Mouse (Mus musculus): ENCODE measurements at regions not wholly inside any gene's neighbourhood (a gene's known extent, or its start where the extent isn't known, plus 50 kb on each side); places are given as distances from the start of the nearest gene placed in this dataset.
"Not testable (repeated sequence)": the region's sequence is repeated elsewhere in the genome, so short reads cannot be mapped to it uniquely, and the experiment has no call there.

DNA sequence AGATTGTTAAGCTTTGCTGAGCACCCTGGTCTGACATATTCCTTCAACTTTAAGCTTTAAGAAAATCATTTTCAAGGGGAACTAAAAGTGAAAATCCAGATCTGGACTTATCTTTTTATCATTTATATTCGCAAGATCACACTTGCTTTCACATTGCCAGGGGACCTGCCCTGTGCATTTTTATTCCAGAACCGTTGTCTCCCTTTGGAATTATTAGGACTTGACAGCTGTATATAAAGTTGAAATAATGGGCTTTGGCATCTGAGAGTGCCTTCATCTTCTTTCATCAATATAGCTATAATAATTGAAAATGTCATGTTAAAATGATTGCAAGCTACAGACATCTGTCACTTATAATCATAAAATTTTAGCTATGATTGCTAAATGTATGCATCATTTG is 276.8 kb upstream of the Olfm3 start:
- DNase-seq (ENCODE audit: low read depth, low spot score) (no peak), ATAC-seq (no peak)
- CTCF ChIA-PET, result no interaction called here
- TF ChIP-seq CTCF (IDR thresholded peaks at IDR 0.05), result no peak
- in situ Hi-C loops (cut with MboI; ENCODE audit: low pct_unique_long_range_greater_than_20kb), result no loop called here
- no peaks in the 10 kb centered on the region for H3K27me3 ChIP-seq
- POLR2A ChIA-PET, result no interaction called here

DNA sequence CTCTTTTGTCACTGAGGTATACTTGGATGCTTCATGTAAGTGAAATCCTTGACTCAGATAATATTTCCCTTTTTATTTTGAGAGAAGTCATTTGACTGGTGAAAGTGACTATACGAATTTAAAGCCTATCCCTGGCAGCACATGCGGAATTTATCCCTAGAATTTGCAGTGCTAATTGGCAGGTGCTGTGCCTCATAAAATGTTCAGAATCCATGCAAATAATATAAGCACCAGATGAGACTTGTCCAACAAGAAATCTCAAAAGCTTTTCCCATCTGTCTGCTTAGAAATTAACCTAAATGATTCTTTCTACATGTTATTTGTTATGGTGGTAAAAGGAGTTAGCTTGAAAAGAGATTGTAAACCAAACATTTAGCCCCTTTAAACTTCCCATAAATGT is 268.5 kb upstream of the Olfm3 start:
- CTCF ChIA-PET, result no interaction called here
- DNase-seq (ENCODE audit: low read depth, low spot score) (no peak), ATAC-seq (no peak)
- in situ Hi-C loops (cut with MboI; ENCODE audit: low pct_unique_long_range_greater_than_20kb), result no loop called here
- POLR2A ChIA-PET, result no interaction called here
- no peaks in the 10 kb centered on the region for H3K27me3 ChIP-seq
- no peak for TF ChIP-seq CTCF (IDR thresholded peaks at IDR 0.05)

DNA sequence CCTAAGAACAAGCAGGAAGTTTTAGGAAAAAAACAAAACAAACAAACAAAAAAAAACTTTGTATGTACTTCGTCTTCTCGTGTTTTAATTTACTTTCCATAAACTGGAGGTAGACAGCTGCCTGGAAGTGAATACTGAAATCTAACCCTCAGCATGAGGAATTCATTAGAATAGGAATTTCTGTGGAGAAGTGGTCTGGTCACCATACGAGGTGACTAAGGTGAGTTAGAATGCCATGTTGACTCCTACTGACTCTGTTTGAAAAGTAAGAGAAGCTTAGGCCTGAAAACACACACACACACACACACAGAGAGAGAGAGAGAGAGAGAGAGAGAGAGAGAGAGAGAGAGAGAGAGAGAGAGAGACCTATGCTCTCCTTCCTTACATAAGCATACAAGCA is 255.9 kb upstream of the Olfm3 start:
- no peaks in the 10 kb centered on the region for H3K27me3 ChIP-seq
- TF ChIP-seq CTCF (IDR thresholded peaks at IDR 0.05), result no peak
- ATAC-seq (no peak), DNase-seq (ENCODE audit: low read depth, low spot score) (no peak)
- ChIA-PET CTCF (no interaction called here), POLR2A (no interaction called here)
- in situ Hi-C loops (cut with MboI; ENCODE audit: low pct_unique_long_range_greater_than_20kb), result no loop called here

DNA sequence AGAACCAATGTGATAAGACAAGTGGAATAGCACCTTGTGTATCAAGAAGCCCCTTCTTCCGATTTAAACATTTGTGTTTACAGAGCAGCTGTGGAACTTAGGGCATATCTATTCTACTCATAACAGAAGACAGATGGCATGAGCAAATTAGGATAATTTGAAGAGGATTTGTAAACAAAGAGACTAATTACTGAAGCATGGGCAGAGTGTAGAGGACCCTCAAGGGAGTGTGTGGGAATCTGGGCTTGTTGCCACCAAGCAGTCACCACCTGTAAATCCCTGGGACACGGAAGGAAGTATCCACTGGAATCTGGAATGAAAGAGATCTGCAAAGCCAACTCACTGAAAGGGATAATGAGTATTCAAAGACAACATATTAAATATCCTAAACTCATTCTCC is 205.9 kb upstream of the Olfm3 start:
- ATAC-seq (no peak), DNase-seq (ENCODE audit: low read depth, low spot score) (no peak)
- ChIA-PET POLR2A (no interaction called here), CTCF (no interaction called here)
- no peaks in the 10 kb centered on the region for H3K27me3 ChIP-seq
- in situ Hi-C loops (cut with MboI; ENCODE audit: low pct_unique_long_range_greater_than_20kb), result no loop called here
- TF ChIP-seq CTCF (IDR thresholded peaks at IDR 0.05), result no peak

DNA sequence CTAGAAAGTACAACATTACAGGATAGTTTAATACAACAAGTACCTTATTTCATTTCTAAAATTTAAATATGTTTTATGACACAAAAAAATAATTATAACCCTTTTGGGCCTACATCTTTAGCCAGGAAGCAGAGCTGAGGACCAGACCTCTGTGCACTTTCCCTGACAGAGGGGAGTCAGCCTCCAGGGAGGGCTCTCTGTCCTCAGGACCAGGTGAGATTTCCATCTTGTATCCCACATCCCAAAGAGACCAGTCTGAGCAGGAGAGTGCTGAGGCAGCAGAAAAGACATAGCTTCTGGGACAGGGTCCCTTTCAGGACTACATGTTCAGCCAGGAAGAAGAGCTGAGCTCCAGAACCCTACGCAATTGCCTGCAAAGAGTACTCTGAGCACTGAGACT is 178.7 kb upstream of the Olfm3 start:
- DNase-seq (ENCODE audit: low read depth, low spot score), result no peak
- no peaks in the 10 kb centered on the region for H3K27me3 ChIP-seq
- no peak for ATAC-seq
- ChIA-PET CTCF (interaction anchor here (1.3 kb wide), 1 partner anchor 12 kb away, joined by 5 read pairs; no protein-coding TSS in a partner anchor), POLR2A (no interaction called here)
- in situ Hi-C loops (cut with MboI; ENCODE audit: low pct_unique_long_range_greater_than_20kb), result no loop called here
- no peak for TF ChIP-seq CTCF (IDR thresholded peaks at IDR 0.05)

DNA sequence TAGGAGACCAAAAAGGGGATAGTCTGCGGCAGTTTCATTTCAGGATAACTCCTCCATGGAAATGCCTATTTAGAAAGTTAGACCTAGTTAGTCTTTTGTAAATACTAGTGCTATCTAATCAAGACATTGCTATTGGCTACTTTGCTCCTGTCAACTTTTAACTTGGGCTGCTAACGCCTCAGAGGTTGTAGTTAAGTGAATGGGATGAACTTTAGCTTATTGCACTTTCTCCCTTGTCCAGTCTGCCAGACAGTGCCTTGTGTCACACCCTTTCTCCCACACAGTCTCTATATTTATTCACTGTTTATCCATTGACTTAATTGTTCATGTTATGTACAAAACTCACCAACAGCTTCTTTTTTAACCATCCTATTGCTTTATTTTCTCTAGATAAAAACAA is 167.5 kb upstream of the Olfm3 start:
- no peak for DNase-seq (ENCODE audit: low read depth, low spot score)
- no peak for TF ChIP-seq CTCF (IDR thresholded peaks at IDR 0.05)
- ChIA-PET CTCF (no interaction called here), POLR2A (no interaction called here)
- in situ Hi-C loops (cut with MboI; ENCODE audit: low pct_unique_long_range_greater_than_20kb), result no loop called here
- H3K27me3 ChIP-seq, result no peaks in the 10 kb centered on the region
- no peak for ATAC-seq

DNA sequence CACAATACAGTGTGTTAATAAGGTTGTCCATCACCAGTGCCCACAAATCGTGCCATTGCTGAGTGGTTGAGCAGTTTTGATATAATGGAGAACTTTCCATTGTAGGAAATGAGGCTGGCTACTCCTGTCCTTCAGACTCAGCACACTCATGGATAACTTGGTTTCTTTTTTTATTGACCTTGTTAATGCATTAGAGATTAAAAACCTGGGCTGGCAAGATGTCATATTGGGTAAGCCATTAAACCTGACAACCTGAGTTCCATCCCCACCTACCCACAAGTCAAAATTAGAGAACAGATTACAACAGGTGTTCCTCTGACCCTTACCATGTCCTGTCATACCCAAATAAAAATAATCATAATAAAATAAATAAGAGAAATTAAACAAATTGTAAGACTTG is 159.7 kb upstream of the Olfm3 start:
- TF ChIP-seq CTCF (IDR thresholded peaks at IDR 0.05), result no peak
- ChIA-PET CTCF (interaction anchor here (1.1 kb wide), 1 partner anchor 10 kb away, joined by 3 read pairs; no protein-coding TSS in a partner anchor), POLR2A (no interaction called here)
- in situ Hi-C loops (cut with MboI; ENCODE audit: low pct_unique_long_range_greater_than_20kb), result no loop called here
- no peaks in the 10 kb centered on the region for H3K27me3 ChIP-seq
- DNase-seq (ENCODE audit: low read depth, low spot score) (no peak), ATAC-seq (no peak)

DNA sequence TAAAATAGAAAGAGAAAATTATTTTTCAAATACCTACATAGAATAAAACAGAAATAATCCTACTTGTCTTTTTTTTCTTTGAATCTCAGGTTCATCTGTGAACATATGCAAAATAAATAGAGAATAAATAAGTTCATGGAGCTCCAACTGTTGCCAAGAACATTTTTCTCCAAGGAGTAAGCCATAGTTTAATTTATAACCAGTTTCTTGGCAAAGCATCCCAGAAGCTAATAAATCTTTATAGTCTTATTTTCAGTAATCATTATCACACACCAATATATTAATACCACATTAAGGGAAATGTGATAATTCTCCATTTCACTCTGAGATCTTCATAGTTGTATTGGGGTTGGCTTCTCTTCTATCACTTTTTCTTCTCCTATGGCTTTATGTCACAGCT is 158.7 kb upstream of the Olfm3 start:
- no peak for ATAC-seq
- no peak for TF ChIP-seq CTCF (IDR thresholded peaks at IDR 0.05)
- ChIA-PET POLR2A (no interaction called here), CTCF (interaction anchor here (1.1 kb wide), 1 partner anchor 9 kb away, joined by 3 read pairs; no protein-coding TSS in a partner anchor)
- DNase-seq (ENCODE audit: low read depth, low spot score), result no peak
- in situ Hi-C loops (cut with MboI; ENCODE audit: low pct_unique_long_range_greater_than_20kb), result no loop called here
- H3K27me3 ChIP-seq, result no peaks in the 10 kb centered on the region

DNA sequence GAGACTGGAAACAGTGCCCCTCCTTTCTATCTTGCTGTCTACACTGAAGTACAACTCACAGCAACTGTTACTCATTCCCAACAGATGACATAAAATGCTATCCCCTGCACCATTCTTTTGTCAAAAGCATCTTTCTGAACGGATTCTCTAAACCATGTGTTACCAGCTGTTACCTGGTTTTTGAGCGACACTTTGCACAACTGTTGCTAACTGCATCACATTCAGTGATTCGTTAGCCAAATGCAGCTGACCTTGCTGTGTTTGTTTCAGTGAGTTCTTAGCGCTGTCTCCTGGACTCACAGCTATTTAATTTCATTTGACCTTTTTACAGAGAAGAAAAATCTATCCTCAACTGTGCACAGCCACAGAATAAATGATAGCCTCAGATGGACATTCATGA is 146.6 kb upstream of the Olfm3 start:
- CTCF ChIA-PET, result no interaction called here
- POLR2A ChIA-PET, result no interaction called here
- ATAC-seq (no peak), DNase-seq (ENCODE audit: low read depth, low spot score) (no peak)
- no peaks in the 10 kb centered on the region for H3K27me3 ChIP-seq
- no peak for TF ChIP-seq CTCF (IDR thresholded peaks at IDR 0.05)
- in situ Hi-C loops (cut with MboI; ENCODE audit: low pct_unique_long_range_greater_than_20kb), result no loop called here

DNA sequence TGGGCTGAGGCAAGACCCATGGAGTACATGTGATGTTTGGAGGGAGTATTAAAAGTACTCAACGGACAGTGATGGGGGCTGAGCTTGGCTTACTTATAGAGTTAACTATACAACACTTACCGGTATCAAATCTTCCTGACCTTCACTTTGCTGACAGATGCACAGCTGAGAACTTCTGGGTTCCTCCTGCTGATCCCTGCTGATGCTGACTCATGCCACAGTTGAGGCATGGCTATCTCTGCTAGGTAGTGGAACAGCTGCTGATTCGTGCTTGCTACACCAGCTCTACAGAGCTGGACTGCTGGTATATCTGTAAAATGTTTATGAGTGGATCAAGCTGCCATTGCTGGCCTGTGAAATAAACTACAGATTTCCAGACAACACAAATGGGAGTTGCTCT is 145.3 kb upstream of the Olfm3 start:
- ChIA-PET CTCF (no interaction called here), POLR2A (no interaction called here)
- ATAC-seq, result no peak
- no peak for DNase-seq (ENCODE audit: low read depth, low spot score)
- in situ Hi-C loops (cut with MboI; ENCODE audit: low pct_unique_long_range_greater_than_20kb), result no loop called here
- no peak for TF ChIP-seq CTCF (IDR thresholded peaks at IDR 0.05)
- no peaks in the 10 kb centered on the region for H3K27me3 ChIP-seq

DNA sequence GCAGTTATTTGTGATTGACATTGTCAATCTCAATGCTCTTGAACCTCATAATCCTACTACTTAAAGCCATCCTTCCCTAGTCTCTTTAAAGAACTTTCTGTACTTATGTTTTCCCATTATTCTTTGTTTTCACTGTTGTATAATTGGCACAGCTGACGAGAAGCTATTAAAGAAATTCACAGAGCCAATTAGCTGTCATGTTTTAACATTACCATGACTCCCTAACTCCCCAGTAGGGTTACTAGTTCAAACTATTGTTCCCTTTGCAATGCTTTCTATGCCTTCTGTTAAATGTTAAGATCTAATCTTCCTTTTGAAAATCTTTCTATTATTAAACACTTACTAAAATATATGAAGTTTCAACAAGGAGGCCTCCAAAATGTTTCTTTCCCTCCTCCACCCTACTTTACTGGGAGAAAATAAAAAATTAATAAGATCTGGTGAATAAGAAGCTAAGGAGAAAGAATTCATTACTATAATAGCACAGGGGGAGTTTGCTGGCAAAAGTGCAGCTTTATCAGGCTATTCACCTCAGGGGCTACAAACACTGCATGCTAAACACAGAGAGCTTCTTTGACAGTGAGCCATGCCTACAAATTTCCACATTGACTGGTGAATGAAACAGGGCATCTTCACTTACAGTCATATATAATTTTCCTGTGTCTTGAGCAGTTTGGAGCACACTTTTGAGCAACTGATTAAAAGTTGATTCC is 144.4 kb upstream of the Olfm3 start:
- ChIA-PET POLR2A (no interaction called here), CTCF (no interaction called here)
- no peak for DNase-seq (ENCODE audit: low read depth, low spot score)
- no peak for TF ChIP-seq CTCF (IDR thresholded peaks at IDR 0.05)
- in situ Hi-C loops (cut with MboI; ENCODE audit: low pct_unique_long_range_greater_than_20kb), result no loop called here
- H3K27me3 ChIP-seq, result no peaks in the 10 kb centered on the region
- no peak for ATAC-seq

DNA sequence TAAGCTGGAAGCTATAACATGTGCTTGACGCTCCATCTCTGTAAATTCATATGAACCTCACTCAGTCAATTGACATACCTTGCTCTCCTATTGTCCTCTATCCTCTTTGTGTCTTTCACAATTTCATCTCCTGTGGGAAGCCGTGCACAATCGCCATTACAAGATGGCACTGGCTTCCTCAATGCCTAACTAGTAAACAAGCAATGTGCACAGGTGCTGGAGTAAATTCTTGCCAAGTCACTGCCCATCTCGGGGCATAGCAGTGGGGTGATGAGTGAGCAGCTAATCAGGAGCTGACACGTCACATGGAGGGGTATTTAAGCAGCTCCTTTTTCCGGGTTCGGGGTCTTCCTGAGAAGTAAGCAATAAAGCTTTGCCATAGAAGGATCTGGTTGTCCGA is 141.5 kb upstream of the Olfm3 start:
- ATAC-seq; POLR2A ChIA-PET; DNase-seq (ENCODE audit: low read depth, low spot score); in situ Hi-C loops (cut with MboI; ENCODE audit: low pct_unique_long_range_greater_than_20kb); H3K27me3 ChIP-seq; CTCF ChIA-PET: not testable (repeated sequence)

All from Patski (cell line).